Mouse (Mus musculus) granulocyte monocyte progenitor cell, adult 5-6 weeks (primary cell): ENCODE data around the gene Fam198a. TPM values are rescaled to one million over a fixed set of nuclear protein-coding genes. Genes with fewer than 3 reads are reported as not detected.
A peak's percentile ranks its signal among the peaks of the same experiment; 100 is the strongest.
"Not testable (repeated sequence)": the region's sequence is repeated elsewhere in the genome, so short reads cannot be mapped to it uniquely, and the experiment has no call there.

Experiments used
- ATAC-seq: replicated peaks from 2 replicates; pipeline ENCODE4 v1.8.0; 2016; ENCODE audit warnings: mild to moderate bottlenecking, moderate TSS enrichment, inconsistent platforms; ENCODE audit not compliant: poor library complexity, severe bottlenecking
- total RNA-seq, 2 experiments: library from RNA; stranded (forward) in 1 of 2; stranded (reverse) in 1 of 2; fragments of 200-712, 200-1000 nt in 1 of 2; fragments of >200 nt in 1 of 2; fragmentation: Nextera tagmentation in 1 of 2; gene quantifications; 2 replicates each; pipeline ENCODE4 v1.2.3; 2014 to 2017

Fam198a gene
- total RNA-seq, 2 experiments from 2014 or later: not detected

DNA sequence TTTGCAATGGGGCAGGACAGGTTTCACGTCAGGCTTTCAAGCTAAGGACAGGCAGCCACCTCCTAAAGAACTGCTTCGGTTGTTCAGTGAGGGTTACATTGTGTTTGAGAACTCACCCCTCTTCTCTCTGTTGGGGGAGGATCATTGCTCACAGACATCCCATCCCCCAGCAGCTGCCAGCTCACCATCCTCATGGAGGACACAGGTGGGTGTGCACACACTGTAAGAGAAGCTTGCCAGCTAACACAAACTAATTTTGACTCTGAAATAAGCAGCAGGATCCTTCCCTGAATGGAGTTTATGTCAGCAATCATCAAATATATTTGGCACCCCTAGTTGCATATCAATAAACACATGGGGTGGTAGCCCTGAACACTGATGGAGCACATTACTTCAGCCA, 62.0 kb downstream of the Fam198a start:
- no peak for ATAC-seq

DNA sequence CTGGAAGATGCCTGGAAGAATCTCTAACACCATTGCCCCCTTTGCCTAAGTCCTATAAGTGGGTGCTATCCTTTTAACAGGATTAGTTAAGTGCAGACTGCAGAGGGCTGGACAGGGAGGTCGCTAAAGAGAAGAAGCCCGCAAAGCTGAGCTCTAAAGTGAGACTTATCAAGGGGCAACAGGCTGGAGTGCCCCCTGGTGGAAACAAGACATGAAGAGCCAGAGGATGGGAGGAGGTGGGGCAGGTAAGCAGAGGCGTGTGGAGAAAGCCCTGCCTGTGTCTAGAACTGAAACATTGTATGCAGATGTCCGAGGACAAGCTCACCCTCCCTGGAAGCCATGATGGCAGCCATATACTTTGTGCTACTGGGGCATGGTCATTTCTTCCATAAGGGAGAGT, 62.8 kb downstream of the Fam198a start:
- ATAC-seq: no peak

DNA sequence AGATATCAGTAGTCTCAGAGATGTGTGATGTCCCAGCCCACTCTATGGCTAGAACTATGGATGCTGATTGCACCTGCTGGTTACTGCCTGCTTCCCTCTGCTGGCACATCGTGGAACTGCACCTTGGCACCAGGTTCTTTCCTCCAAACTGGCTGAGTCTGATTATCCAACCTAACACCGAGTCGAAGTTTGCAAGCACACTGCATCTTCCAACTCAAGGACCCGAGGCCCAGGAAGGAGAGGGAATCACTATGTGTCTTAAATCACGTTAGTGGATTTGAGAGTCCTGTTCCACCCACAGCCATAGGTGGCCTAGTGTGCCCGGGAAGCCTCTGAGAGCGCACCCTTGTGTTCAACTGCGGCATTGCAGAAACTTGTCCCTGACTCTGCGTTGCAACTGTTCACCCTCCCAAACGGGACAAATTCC, 63.5 kb downstream of the Fam198a start:
- peak; percentile 86 for ATAC-seq

DNA sequence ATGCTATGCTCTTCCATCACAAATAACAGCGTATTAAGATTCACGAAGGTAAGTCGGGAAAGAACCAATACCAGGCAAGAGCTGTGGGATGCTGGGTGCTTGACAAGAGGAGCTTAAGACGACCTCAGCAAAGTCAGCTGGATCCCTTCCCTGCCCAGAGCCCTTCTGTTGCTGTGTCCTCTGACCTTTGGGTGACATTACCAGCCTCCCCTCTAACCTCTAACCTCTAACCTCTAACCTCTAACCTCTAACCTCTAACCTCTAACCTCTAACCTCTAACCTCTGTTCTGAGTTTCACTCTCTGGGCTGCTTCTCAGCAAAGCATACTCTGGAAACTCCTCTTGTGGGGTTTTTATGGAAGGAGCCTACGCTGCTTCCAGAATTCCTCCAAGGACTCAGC, 67.3 kb downstream of the Fam198a start:
- no peak for ATAC-seq

DNA sequence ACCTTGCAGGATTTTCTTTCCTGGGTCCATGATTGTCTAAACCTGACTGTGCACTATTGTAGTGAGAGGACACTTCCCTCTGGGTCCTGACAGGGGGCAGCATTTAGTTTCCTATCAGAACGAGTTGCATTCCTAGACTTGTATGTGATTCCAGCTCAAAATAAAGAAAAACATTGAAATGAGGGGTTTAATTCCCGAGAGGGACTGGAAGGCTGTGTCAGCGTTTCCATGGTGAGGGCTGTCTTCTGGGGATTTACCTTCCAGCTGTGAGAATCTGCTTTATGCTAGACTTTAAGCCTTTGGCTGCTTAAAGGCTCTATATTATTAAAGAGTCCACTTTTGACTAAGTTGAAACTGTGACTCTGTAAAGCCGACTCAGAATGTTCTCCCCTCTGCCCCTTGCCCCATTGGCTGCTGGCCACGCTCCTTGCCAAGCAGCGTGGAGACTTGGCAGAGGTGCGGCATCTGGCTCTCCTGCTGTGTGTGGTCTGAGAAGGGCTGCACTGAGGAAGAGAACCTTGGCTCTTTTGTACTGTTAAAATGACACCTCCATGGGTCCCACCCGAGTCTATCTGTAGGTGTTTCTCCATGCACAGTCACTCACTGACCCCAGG, 68.1 kb downstream of the Fam198a start:
- ATAC-seq: 0 out of 2 replicates have a peak, but pooled peaks have one; percentile 32

DNA sequence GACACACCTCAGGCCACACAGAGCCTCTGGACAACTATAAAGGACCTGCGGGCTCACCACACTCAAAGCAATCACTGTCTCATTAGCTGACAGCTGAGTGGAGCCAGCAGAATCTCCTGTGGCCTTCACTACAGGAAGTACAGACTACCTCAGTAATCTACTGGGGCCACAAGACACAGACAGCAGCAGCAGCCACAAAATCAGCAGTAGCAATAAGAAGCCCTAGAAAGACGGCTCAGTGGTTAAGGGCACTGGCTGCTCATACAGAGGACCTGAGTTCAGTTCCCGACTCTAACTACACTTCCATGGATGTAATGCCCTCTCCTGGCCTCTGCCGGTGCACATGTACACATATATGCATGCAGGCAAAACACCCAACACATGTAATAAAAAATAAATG, 69.5 kb downstream of the Fam198a start:
- no peak for ATAC-seq

DNA sequence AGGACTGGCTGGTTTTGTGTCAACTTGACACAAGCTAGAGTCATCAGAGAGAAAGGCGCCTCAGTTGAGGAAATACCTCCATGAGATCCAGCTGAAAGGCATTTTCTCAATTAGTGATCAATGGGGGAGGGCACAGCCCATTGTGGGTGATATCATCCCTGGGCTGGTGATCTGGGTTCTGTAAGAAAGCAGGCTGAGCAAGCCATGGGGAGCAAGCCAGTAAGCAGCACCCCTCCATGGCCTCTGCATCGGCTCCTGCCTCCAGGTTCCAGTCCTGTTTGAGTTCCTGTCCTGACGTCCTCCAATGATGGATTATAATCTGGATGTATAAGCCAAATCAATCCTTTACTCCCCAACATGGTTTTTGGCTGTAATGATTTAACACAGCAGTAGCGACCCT, 70.4 kb downstream of the Fam198a start:
- not testable (repeated sequence) for ATAC-seq

DNA sequence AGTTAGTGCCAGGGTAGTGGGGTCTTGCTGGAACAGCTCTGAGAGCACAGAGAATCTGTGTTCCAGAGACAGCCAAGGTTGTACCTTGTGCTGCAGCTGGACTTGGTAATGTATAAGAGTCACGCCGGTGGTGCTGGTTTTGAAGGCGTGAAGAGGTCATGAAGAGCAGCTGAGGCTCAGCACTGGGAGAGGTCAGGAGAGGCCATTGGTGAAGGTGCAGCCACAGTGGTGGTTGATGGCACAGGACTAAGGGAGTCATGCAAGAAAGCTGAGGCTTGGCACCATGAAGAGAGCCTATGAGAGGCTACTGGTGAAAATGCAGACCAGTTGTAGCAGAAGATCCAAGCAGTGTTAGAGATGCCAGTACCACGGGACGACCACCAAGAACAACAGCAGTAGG, 70.8 kb downstream of the Fam198a start:
- ATAC-seq: no peak

DNA sequence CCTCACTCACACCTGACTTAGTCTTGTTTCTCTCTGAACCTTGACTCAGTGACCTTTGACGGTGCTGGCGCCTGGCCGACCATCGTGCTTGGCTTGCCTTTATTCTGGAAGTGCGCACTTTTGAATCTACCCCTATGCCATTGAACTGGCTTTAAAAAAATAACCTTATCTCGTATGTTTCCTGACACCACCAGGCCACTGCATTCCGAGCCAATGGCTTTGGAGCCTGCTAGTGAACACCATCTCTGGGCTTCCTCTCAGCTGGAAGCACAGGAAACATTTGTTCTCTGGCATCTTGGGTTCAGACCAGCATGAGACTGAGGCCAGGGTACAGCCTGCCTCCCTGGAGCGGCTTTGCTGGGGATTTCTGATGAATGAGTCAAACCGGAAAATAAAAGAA, 72.0 kb downstream of the Fam198a start:
- ATAC-seq: no peak

DNA sequence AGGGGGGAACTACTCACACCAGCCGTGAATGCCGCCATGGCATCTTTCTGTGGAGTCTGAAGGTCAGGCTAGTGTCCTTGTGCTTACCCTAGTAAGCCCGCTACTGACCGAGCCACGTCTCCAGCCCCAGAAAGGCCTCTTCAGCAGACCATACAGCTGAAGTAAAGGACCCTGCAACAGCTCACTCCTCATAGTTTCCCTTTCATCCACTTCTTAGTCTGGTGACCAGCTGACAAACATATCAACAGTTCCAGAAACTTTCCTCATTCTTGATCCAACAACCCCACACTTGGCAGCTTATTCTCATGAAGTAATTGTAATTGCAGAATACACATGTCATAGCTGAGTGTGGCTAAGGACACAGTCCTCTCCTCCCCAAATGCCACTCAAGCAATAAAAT, 73.1 kb downstream of the Fam198a start:
- ATAC-seq: no peak

DNA sequence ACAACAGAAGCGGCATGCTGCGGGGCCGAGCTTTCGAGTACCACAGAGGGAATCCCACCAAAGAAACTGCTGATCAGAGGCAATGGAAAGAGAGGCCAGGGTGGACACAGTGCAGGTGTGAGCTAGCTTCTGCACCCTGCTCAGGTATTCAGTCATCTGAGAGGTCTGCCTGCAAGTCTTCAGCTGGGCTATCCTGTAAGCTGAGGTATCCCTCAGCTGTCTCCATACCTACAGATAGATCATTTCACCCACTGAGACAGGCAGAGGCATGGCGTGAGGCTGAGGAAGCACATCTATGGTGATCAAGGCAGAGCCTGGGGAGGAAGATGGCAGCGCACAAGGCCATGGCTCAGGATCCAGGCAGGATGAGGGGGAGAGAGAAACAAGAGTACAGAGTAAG, 73.6 kb downstream of the Fam198a start:
- ATAC-seq: no peak

DNA sequence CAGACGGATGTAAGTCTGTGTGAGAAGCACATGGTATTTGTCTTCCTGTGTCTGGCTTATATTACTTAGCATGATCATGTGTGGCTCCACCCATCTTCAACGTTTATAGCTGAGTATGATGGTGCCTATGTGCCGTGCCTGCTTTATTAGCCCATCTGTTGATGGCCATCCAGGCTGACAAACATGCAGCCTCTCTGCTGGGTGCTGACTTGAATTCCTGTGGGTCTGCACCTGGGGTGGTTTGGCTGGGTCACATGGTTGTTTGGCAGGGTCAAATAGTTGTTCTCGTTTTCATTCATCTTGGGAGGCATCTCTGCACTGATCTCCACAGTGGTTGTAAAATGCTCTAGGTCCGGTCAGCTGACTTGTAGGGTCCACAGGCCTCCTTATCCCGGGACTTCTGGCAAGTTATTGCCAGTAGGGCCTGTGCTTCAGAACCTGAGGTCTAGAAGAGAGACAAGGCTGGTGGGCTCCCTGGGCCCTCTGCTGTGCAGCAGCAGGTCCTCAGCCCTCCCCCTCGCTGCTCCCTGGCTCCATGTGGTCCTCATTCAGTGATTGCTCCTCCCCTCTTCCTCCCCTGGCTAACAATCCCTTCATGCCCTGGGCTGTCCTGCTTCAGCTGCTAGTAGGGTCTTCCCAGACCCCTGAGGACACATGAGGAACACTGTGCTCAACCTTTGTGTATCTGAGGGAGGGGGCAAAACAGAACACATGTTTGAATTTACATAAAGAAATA, 75.2 kb downstream of the Fam198a start:
- no peak for ATAC-seq

DNA sequence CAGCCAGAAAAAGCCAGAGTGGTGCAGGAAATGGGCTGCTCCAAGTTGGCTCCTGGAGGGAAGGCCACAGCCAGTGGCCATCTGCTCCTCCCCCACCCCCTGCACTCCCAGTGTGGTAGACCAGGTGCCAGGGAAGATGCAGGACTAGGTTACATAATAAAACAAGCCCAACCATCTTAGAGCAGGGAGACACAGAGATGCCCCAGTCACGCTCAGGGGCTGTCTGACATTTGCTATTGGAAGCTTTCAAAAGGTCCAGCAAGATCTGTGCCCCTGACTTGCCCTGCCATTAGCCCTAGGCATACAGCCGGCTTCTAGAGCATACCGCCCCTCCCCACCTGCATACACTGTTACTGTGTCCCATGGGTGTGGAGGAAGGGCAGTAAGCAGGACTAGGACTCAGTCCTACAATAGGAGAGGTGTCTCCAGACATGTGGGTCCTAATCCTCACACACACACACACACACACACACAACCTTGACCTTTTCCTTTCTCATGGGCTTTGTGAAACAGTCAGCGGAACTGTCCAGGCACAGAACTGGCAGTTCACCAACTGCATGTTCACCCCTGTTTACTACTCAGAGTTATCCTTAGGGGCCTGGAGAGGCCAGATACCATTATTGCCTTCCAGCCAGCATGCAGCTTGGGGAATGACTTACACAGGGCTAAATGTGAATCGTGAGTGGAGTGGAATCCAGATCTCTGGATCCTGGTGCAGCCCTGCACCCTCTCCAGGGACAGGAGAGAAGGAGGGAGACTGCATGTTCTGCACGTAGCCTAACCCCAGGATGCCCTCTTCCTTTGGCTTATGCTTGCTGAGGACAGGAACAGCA, 76.5 kb downstream of the Fam198a start:
- ATAC-seq: no peak

DNA sequence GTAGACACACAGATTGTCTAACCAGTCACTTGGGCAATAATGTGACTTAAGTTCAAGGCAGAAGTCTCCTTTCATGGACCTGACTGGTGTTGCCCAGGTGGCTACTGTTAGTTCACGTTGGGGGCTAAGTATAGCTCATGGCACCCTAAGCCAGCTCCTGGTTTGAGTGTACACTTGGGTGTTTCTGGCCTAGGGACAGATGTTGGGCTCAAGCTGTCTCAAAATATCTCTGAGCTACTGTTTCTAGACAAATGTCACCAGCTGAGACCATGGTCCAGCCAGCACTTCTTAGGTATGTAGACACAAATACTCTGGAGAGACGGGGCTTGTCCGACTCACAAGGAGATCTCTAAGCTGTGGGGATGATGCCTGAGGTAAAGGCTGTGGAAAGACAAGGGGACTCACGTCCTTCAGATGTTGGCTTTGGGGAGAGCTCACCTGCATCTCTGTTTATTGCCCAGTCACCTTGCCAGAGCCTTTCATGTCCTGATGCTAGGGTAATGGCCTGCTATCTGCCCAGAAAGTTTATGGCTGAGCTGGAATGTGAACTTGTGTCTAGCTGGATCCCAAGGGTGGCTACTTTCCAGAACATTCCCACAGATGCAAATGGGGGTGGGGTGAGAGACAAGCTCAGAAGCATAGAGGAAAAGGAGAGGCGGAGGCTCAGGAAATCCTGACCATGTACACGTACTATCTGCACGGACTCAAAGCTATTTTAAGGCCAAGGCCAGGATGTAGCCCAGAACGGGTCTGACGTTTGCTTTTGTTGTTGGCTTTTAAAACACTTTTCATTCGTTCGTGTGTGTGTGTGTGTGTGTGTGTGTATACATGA, 77.3 kb downstream of the Fam198a start:
- ATAC-seq: no peak

DNA sequence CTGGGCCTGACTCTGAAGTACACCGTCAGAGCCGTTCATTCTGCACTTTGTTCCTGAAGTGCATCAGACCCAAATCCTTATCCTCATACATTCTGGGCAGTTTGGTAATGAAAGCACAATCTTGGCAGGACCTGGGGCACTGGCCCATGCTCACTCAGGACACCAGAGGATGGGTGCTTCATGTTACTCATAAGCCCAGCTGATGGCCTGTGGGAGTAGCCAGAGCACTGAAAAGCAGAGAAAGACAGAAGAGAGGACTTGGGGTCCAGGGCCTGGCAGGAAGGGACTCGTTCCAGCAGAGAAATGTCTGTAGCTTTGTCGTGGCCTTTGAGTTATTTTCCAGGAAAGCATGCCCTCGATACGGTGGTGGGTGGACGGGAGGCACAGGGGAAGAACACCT, 79.0 kb downstream of the Fam198a start:
- no peak for ATAC-seq

Other genes with a start within 250 kb of the Fam198a start
- gene Sec22c, start 245.5 kb upstream of the Fam198a start, total RNA-seq (2014; fragmentation: Nextera tagmentation): 14.7 and 18.2 TPM in 2 replicates
- 4.7 and 10.5 TPM in 2 replicates for gene Sec22c, start 245.5 kb upstream of the Fam198a start, total RNA-seq (2017)
- 25.7 and 67.5 TPM in 2 replicates for gene Ss18l2, start 240.7 kb upstream of the Fam198a start, total RNA-seq (2014; fragmentation: Nextera tagmentation)
- gene Ss18l2, start 240.7 kb upstream of the Fam198a start, total RNA-seq (2017): 44.9 and 59.5 TPM in 2 replicates
- gene Nktr, start 231.8 kb upstream of the Fam198a start, total RNA-seq (2014; fragmentation: Nextera tagmentation): 140 and 176 TPM in 2 replicates
- 130 and 131 TPM in 2 replicates for gene Nktr, start 231.8 kb upstream of the Fam198a start, total RNA-seq (2017)
- gene Zfp651, start 191.7 kb upstream of the Fam198a start, total RNA-seq (2014; fragmentation: Nextera tagmentation): 0.98 TPM in 1 of 2 replicates, not detected in the other
- gene Zfp651, start 191.7 kb upstream of the Fam198a start, total RNA-seq (2017): 0.39 TPM in 1 of 2 replicates, not detected in the other
- 0.41 TPM in 1 of 2 replicates, not detected in the other for gene Klhl40, start 173.4 kb upstream of the Fam198a start, total RNA-seq (2014; fragmentation: Nextera tagmentation)
- not detected in 2 replicates for gene Klhl40, start 173.4 kb upstream of the Fam198a start, total RNA-seq (2017)
- gene Hhatl, start 158.5 kb upstream of the Fam198a start, total RNA-seq (2014; fragmentation: Nextera tagmentation): not detected in 2 replicates
- not detected in 2 replicates for gene Hhatl, start 158.5 kb upstream of the Fam198a start, total RNA-seq (2017)
- not detected in 2 replicates for gene Ccdc13, start 111.5 kb upstream of the Fam198a start, total RNA-seq (2014; fragmentation: Nextera tagmentation)
- gene Ccdc13, start 111.5 kb upstream of the Fam198a start, total RNA-seq (2017): not detected in 2 replicates
- 106 and 125 TPM in 2 replicates for gene Higd1a, start 92.6 kb upstream of the Fam198a start, total RNA-seq (2014; fragmentation: Nextera tagmentation)
- 12.9 and 16.8 TPM in 2 replicates for gene Higd1a, start 92.6 kb upstream of the Fam198a start, total RNA-seq (2017)
- not detected in 2 replicates for gene Ackr2, start 52.6 kb upstream of the Fam198a start, total RNA-seq (2014; fragmentation: Nextera tagmentation)
- gene Ackr2, start 52.6 kb upstream of the Fam198a start, total RNA-seq (2017): not detected in 2 replicates
- not detected in 2 replicates for gene Cyp8b1, start 34.7 kb upstream of the Fam198a start, total RNA-seq (2014; fragmentation: Nextera tagmentation)
- gene Cyp8b1, start 34.7 kb upstream of the Fam198a start, total RNA-seq (2017): not detected in 2 replicates
- 6.3 and 10.6 TPM in 2 replicates for gene Pomgnt2, start 46.1 kb downstream of the Fam198a start, total RNA-seq (2014; fragmentation: Nextera tagmentation)
- gene Pomgnt2, start 46.1 kb downstream of the Fam198a start, total RNA-seq (2017): 6.7 and 7.0 TPM in 2 replicates
- gene Snrk, start 166.3 kb downstream of the Fam198a start, total RNA-seq (2014; fragmentation: Nextera tagmentation): 15.4 and 17.8 TPM in 2 replicates
- gene Snrk, start 166.3 kb downstream of the Fam198a start, total RNA-seq (2017): 19.8 and 25.9 TPM in 2 replicates